Mouse (Mus musculus) ES-E14 (cell line): ENCODE data around the gene Fxyd4. TPM values are rescaled to one million over a fixed set of nuclear protein-coding genes. Genes with fewer than 3 reads are reported as not detected.

ENCODE experiments used
- DNase-seq: peaks from one replicate; pipeline ENCODE4 v3.0.0-alpha.2; 2013; ENCODE audit warnings: low read depth, low spot score
- H3K27ac ChIP-seq: 2 replicates; pipeline ENCODE4 v1.5.1; 2012; ENCODE audit warnings: low read depth, mild to moderate bottlenecking, low read length, moderate library complexity, mixed read lengths; ENCODE audit not compliant: poor library complexity, insufficient read depth, severe bottlenecking
- H3K36me3 ChIP-seq: 2 replicates; pipeline ENCODE4 v1.6.1; 2012; ENCODE audit warnings: mild to moderate bottlenecking, low read length, moderate library complexity, mixed read lengths; ENCODE audit not compliant: control insufficient read depth, poor library complexity, insufficient read depth, severe bottlenecking
- H3K4me1 ChIP-seq, 2 experiments: fragments of 150-350 bp in 1 of 2; sonication (generic) in 1 of 2; 2 replicates each; pipeline ENCODE4 v1.6.1; 2012; ENCODE audit warnings: low read length in 2 of 2, mild to moderate bottlenecking in 1 of 2, mixed read lengths in 1 of 2; ENCODE audit not compliant: control insufficient read depth in 2 of 2, insufficient read depth in 2 of 2, poor library complexity in 1 of 2
- H3K4me3 ChIP-seq, 2 experiments: fragments of 150-350 bp in 1 of 2; sonication (generic) in 1 of 2; 2 replicates each; pipeline ENCODE4 v1.5.1; 2012; ENCODE audit warnings: low read length in 2 of 2, low read depth in 1 of 2, mild to moderate bottlenecking in 1 of 2, mixed read lengths in 1 of 2; ENCODE audit not compliant: insufficient read depth in 1 of 2, poor library complexity in 1 of 2, severe bottlenecking in 1 of 2
- H3K9ac ChIP-seq: 2 replicates; pipeline ENCODE4 v1.6.1; 2012; ENCODE audit warnings: low read depth, mild to moderate bottlenecking, low read length, mixed read lengths; ENCODE audit not compliant: poor library complexity, insufficient read depth, severe bottlenecking
- H3K9me3 ChIP-seq: fragments of 150-350 bp; sonication (generic); 2 replicates; pipeline ENCODE4 v1.6.1; 2012; ENCODE audit warnings: low read depth, mild to moderate bottlenecking, low read length; ENCODE audit not compliant: control insufficient read depth, insufficient read depth
- CHD2 ChIP-seq: IDR thresholded peaks from 2 replicates; pipeline ENCODE4 v1.6.1; 2014; ENCODE audit warnings: mild to moderate bottlenecking, low read depth, low read length, inconsistent platforms
- HCFC1 ChIP-seq: IDR thresholded peaks from 2 replicates; pipeline ENCODE4 v1.6.1; 2012; ENCODE audit warnings: low read length, inconsistent platforms, borderline replicate concordance; ENCODE audit not compliant: insufficient read depth
- MAFK ChIP-seq: IDR thresholded peaks from 2 replicates; pipeline ENCODE4 v1.6.1; 2014; ENCODE audit warnings: mild to moderate bottlenecking, low read depth, low read length, inconsistent platforms; ENCODE audit not compliant: insufficient read depth
- ZC3H11A ChIP-seq: IDR thresholded peaks from 2 replicates; pipeline ENCODE4 v1.6.1; 2012; ENCODE audit warnings: low read depth, mild to moderate bottlenecking, inconsistent platforms, low read length, borderline replicate concordance
- ZNF384 ChIP-seq: IDR thresholded peaks from 2 replicates; pipeline ENCODE4 v1.6.1; 2012; ENCODE audit warnings: low read depth, low read length, inconsistent platforms
- in situ Hi-C, 2 experiments: fragments of 600-800 bp; cut with MboI; formaldehyde crosslinking; loops; one replicate each; pipeline ENCODE4 v1.15.1; 2025; ENCODE audit warnings: low sequenced_read_pairs in 2 of 2, inconsistent platforms in 1 of 2; ENCODE audit not compliant: unreplicated experiment in 2 of 2
- total RNA-seq: library from RNA; depleted of rRNA; stranded (reverse); fragments of 300-350 nt; gene quantifications from 2 replicates; pipeline ENCODE4 v1.2.3, GENCODE M21; 2012

Gene Fxyd4
- total RNA-seq, 1 experiment = 0.98 TPM

DNA sequence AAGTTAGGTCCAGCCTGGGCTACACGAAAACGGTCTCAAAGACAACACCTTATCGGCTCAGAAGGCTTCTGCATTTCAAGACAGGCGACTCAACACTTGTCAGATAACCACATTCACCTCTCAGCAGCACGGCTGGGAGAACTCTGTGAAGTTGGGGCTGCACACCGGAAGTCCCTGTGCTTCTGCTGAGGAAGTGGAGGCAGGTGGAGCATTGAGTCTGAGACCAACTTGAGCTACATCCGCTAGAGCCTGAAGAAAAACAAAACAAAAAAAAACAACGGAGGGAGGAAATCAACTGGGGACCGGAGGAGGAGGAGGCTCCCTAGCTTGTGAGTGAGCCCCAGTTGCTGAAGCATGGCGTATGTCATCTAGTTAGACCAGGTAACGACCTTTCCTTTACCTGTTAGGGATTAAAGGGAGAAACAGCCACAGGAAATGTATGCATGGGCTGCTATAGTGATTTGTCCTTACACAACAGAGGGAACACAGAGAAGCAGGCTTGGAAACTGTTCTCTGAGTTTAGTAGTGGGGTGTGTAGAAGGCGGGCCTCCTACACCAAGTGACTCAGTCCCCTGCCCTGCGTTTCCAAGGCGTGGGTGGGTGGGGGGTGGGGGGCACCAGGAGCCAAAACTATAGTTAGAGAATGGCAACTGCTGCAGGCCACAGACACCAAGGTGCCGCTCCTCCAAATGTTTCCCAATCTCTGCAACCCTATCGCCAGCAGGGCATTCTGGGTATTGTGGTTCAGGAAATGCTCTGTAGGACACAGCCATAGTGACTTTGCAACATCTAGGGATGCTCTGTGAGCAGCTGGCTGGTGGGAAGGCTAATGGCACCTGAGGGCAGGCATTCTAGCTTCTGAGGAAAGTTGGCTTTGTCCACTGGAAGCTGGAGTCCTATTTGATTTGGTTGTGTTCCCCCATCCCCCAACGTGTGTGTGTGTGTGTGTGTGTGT, 37.1 kb downstream of the Fxyd4 start, which contains the start of gene Hnrnpf:
Gene Hnrnpf (plus strand): TSS at position 199 of the 955 bp plus-strand sequence.
- TF ChIP-seq ZNF384 (no peak), HCFC1 (peak; percentile 78), MAFK (0 out of 2 replicates have a peak, but pooled peaks have one; percentile 39), CHD2 (no peak), ZC3H11A (no peak)
- peaks cover 0 to 5% of the 10 kb centered on the region in 2 experiments; a peak in 1 of 4 replicates for H3K4me1 ChIP-seq
- peak within 1 kb of the TSS; percentile 69 for H3K27ac ChIP-seq
- H3K9me3 ChIP-seq = no peaks in the 10 kb centered on the region
- in situ Hi-C loops = no loop called here
- H3K36me3 ChIP-seq = no peaks in the 10 kb centered on the region
- H3K4me3 ChIP-seq = peak within 1 kb of the TSS; percentile 31 to 55
- H3K9ac ChIP-seq = peak within 1 kb of the TSS; percentile 65; the same call in 1 of the 2 replicates
- no peak for DNase-seq

DNA sequence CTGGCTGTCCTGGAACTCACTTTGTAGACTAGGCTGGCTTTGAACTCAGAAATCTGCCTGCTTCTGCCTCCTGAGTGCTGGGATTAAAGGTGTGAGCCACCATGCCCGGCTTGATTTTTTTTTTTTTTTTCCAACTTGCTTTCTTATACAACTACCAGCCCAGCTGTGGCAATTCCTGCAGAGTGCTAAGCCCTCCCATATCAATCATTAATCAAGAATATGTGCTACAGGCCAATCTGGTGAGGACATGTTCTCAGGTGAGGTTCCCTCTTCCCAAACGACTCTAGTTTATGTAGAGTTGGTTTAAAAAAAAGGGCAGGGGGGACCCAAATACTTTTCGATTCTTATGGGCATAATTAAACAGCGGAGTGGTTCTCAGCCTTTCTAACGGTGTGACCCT, 39.7 kb downstream of the Fxyd4 start:
- TF ChIP-seq CHD2 (no peak), MAFK (no peak), HCFC1 (no peak), ZC3H11A (no peak), ZNF384 (no peak)
- peaks cover 0 to 5% of the 10 kb centered on the region in 2 experiments; a peak in 1 of 4 replicates for H3K4me1 ChIP-seq
- no peaks in the 10 kb centered on the region for H3K36me3 ChIP-seq
- no peak overlapping the region for H3K27ac ChIP-seq
- H3K9me3 ChIP-seq = no peaks in the 10 kb centered on the region
- H3K4me3 ChIP-seq = no peak overlapping the region
- no peak for DNase-seq
- in situ Hi-C loops = no loop called here
- H3K9ac ChIP-seq = no peak overlapping the region

DNA sequence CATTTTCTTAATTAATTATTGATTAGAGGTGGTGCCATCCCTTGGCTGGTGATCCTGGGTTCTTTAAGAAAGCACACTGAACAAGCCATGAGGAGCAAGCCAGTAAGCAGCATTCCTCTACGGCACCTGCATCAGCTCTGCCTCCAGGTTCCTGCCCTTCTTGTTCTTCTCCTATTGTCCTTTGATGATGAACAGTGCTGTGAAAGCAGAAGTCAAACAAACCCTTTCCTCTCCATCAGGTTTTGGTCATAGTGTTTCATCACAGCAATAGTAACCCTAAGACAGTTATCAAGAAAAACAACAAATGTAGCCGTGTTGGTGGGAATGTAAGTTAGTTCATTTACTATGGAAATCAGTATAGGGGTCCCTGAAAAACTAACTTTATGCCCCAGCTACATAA, 44.1 kb downstream of the Fxyd4 start:
- no peak overlapping the region for H3K9ac ChIP-seq
- in situ Hi-C loops = no loop called here
- H3K4me1 ChIP-seq = peaks cover 0 to 4% of the 10 kb centered on the region in 2 experiments; a peak in 1 of 4 replicates
- H3K4me3 ChIP-seq = no peak overlapping the region
- no peak overlapping the region for H3K27ac ChIP-seq
- no peaks in the 10 kb centered on the region for H3K9me3 ChIP-seq
- no peak for DNase-seq
- H3K36me3 ChIP-seq = no peaks in the 10 kb centered on the region
- no peak for TF ChIP-seq ZNF384
- TF ChIP-seq HCFC1 = no peak
- no peak for TF ChIP-seq ZC3H11A
- TF ChIP-seq MAFK = no peak
- no peak for TF ChIP-seq CHD2

DNA sequence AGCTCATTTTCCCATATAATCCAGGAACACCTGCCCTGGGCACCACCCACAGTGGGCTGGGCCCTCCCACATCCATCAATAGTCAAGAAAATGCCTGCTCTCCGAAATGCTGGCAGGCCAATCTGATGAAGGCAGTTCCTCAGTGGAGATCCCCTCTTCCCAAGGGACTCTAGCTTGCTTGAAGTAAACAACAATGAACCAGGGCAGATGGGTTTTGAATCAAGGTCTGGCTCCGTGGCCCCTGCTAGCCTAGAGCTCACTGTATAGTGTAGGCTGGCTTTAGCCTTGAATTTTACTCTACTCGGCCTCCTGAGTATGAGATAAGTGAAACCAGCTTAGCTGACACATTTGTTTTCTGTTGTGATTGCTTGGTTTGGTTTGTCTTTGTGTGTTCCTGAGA, 45.1 kb downstream of the Fxyd4 start:
- in situ Hi-C loops = no loop called here
- H3K27ac ChIP-seq = no peak overlapping the region
- DNase-seq = no peak
- no peak overlapping the region for H3K4me3 ChIP-seq
- H3K9me3 ChIP-seq = no peaks in the 10 kb centered on the region
- H3K9ac ChIP-seq = no peak overlapping the region
- peaks cover 0 to 5% of the 10 kb centered on the region in 2 experiments; a peak in 1 of 4 replicates for H3K4me1 ChIP-seq
- H3K36me3 ChIP-seq = no peaks in the 10 kb centered on the region
- TF ChIP-seq ZC3H11A (no peak), ZNF384 (no peak), MAFK (no peak), HCFC1 (no peak), CHD2 (no peak)
